Mouse (Mus musculus): ENCODE results near the gene Snapc5. TPM values are rescaled to one million over a fixed set of nuclear protein-coding genes. Genes with fewer than 3 reads are reported as not detected.
A peak's percentile ranks its signal among the peaks of the same experiment; 100 is the strongest.
"Not testable (repeated sequence)": the region's sequence is repeated elsewhere in the genome, so short reads cannot be mapped to it uniquely, and the experiment has no call there.

Snapc5 gene
- polyA plus RNA-seq, 1 experiment from 2014 or later, result 40.0 TPM

DNA sequence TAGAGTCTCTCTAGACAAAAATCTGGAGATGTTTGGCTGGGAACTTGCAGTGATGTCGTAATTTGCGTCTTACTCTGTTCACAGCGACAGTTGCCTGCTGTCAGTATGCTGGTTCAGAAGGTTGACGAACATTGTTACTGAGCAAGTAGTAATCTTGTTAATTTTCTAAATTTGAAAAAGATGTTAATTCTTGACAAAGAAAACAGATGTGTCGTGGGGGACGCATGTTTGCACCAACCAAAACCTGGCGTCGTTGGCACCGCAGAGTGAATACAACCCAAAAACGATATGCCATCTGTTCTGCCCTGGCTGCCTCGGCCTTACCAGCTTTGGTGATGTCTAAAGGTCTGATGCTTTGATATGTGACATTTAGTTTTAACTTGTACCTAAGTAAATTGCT is 3.7 kb upstream of the Snapc5 start:
- peak overlapping the region; percentile 94; the same call in 1 of the 2 replicates for H3K4me3 ChIP-seq
- peaks cover 56% of the 10 kb centered on the region for H3K36me3 ChIP-seq

DNA sequence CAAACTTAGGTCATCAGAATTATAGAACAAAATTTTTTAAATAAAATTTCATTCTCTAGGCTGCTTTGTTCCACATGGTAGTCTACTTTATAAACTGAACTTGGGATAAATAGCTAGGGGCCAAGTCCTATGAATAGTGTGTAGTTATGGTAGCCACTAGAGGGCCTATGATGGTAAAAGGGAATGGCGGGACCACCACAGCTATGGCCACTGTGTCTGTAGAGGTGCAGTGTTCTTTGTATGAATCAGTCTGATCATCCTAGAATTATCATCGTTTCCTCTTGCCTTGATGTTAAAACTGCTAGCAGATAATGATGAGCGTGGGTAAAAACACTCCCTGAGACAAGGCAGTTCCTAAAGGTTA is 482 bp upstream of the Snapc5 start:
- Histone ChIP-seq H3K36me3 (peaks cover 88% of the 10 kb centered on the region), H3K27ac (replicated peaks) (peak overlapping the region; percentile 83), H3K9me3 (replicated peaks) (no peaks in the 10 kb centered on the region), H3K4me1 (peaks cover 28% of the 10 kb centered on the region), H3K27me3 (ENCODE audit: low read depth, poor library complexity, severe bottlenecking) (no peaks in the 10 kb centered on the region), H3K4me3 (peak overlapping the region; percentile 72)
- WGBS, result 41% methylated on average over 3 of the region's 3 CpGs
- DNase-seq (ENCODE audit: low spot score), result no peak

More for the DNA sequence above, 3.7 kb upstream of the Snapc5 start:
- H3K27ac ChIP-seq (replicated peaks), result no peak overlapping the region
- no peaks in the 10 kb centered on the region for H3K27me3 ChIP-seq (ENCODE audit: low read depth, poor library complexity, severe bottlenecking)
- DNase-seq (ENCODE audit: low spot score), result no peak
- no peaks in the 10 kb centered on the region for H3K9me3 ChIP-seq (replicated peaks)
- peaks cover 42% of the 10 kb centered on the region for H3K4me1 ChIP-seq
- 89% methylated on average over 11 of the region's 11 CpGs for WGBS

DNA sequence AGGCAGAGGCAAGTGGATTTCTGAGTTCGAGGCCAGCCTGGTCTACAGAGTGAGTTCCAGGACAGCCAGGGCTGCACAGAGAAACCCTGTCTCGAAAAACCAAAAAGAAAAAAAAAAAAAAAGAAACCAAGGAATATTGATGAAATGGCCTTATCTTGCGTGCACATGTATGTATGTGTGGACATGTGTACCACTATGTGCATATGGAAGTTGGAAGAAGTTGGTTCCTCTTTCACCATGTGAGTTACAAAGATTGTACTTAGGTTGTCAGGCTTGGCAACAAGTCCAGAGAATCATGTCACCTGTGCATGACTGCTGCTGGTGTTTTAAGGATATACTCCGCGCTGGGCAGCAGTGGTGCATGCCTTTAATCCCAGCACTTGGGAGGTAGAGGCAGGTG is 4.2 kb downstream of the Snapc5 start:
- not testable (repeated sequence) for H3K27me3 ChIP-seq (ENCODE audit: low read depth, poor library complexity, severe bottlenecking); DNase-seq (ENCODE audit: low spot score); H3K9me3 ChIP-seq (replicated peaks); H3K27ac ChIP-seq (replicated peaks); H3K4me3 ChIP-seq
- WGBS, result 89% methylated on average over 5 of the region's 5 CpGs
- Histone ChIP-seq H3K4me1 (peaks cover 16% of the 10 kb centered on the region), H3K36me3 (peaks cover 94% of the 10 kb centered on the region)

DNA sequence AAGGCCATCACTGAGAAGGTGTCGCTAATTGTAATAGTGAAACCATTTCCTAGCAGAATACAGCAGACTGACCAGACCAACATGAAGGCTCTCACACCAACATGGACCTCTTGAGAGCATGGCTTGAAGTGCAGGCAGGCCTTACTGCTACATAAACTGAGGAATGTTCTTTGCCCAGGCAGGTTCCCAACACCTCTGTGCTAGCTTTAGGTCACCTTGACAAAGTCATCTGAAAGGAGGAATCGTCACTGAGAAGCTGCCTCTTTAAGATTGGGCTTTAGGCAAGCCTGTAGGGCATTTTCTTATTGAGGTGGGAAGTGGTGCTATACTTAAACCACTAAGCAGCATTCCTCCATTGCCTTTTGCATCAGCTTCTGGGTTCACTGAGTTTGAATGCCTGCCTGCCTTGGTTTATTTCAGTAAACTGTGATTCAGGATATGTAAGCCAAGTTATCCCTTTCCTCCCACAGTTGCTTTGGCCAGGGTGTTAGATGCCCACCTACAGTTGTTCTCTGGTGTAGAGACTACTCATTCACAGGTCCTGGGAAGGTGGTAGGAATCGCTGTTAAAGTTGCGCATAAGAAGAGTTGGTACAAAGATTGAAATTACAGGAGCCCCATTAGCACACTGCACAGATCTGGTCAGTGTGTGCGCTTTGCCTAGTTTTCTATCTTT is 5.2 kb downstream of the Snapc5 start:
- Histone ChIP-seq H3K4me1 (peaks cover 10% of the 10 kb centered on the region), H3K27ac (replicated peaks) (no peak overlapping the region), H3K36me3 (peaks cover 94% of the 10 kb centered on the region), H3K9me3 (replicated peaks) (no peaks in the 10 kb centered on the region), H3K27me3 (ENCODE audit: low read depth, poor library complexity, severe bottlenecking) (no peaks in the 10 kb centered on the region), H3K4me3 (no peak overlapping the region)
- no peak for DNase-seq (ENCODE audit: low spot score)
- 94% methylated on average over 5 of the region's 5 CpGs for WGBS

DNA sequence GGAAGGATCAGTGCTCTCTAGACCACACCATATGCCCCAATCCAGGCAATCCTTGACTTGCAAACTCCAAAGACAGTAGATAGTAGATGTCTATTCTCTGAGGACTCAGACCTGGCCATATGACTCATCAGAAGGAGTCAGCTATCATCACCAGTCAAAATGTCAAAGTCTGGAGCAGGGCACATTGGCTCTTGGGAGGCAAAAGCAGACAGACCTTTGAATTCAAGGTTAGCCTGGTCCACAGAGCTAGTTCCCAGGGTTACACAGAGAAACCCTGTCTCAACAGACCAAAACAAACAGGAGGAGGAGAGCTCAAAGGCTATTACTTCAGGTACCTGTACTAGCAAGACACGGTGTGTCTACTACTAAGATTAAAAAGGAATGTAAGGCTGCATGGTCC is 14.8 kb downstream of the Snapc5 start:
- no peak overlapping the region for H3K27ac ChIP-seq (replicated peaks)
- no peak for DNase-seq (ENCODE audit: low spot score)
- no peaks in the 10 kb centered on the region for H3K27me3 ChIP-seq (ENCODE audit: low read depth, poor library complexity, severe bottlenecking)
- H3K9me3 ChIP-seq (replicated peaks), result no peaks in the 10 kb centered on the region
- no peak overlapping the region for H3K4me3 ChIP-seq
- 95% methylated on average over 1 of the region's 1 CpGs for WGBS
- H3K4me1 ChIP-seq, result no peaks in the 10 kb centered on the region
- peaks cover 74% of the 10 kb centered on the region for H3K36me3 ChIP-seq

DNA sequence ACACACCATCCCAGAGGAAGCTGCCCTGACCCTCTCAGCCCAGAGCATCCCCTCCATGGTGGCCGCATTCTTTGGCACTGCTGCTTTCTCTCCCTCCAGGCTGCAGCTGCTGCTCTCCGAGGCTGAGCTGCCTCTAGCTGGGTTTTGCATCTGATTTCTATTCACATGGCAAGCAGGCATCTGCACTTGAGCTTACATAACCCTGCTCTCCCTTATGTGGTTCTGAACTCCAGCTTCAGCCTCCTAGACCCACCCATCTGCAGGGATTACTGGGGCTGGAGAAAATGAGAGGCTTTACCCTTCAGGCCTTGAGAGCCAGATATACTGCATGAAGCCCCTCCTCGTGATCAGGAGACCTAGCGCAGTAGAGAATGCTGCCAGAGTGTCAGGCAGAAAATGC is 16.5 kb downstream of the Snapc5 start:
- no peak for DNase-seq (ENCODE audit: low spot score)
- Histone ChIP-seq H3K27me3 (ENCODE audit: low read depth, poor library complexity, severe bottlenecking) (no peaks in the 10 kb centered on the region), H3K27ac (replicated peaks) (no peak overlapping the region), H3K36me3 (peaks cover 66% of the 10 kb centered on the region), H3K4me3 (no peak overlapping the region), H3K9me3 (replicated peaks) (no peaks in the 10 kb centered on the region), H3K4me1 (no peaks in the 10 kb centered on the region)
- 92% methylated on average over 4 of the region's 4 CpGs for WGBS

DNA sequence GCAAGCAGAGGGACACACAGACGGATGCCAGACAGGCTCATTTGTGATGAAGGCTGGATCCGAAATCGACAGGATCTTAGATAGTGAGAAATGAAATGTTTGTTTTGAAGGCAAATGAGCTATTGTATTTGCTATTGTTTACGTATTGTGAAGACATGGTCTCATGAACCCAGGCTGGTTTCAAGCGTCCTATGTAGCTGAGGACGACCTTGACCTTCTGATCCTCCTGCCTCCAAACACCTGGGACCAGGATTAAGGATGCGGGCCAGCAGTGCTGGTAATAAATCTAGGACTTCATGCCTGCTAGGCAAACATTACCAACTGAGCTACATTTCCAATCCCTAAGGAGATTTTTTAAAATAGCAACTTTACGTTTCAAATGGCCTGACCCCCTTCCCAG is 18.4 kb downstream of the Snapc5 start:
- 93% methylated on average over 8 of the region's 8 CpGs for WGBS
- Histone ChIP-seq H3K9me3 (replicated peaks) (no peaks in the 10 kb centered on the region), H3K27me3 (ENCODE audit: low read depth, poor library complexity, severe bottlenecking) (no peaks in the 10 kb centered on the region), H3K4me1 (no peaks in the 10 kb centered on the region), H3K27ac (replicated peaks) (no peak overlapping the region), H3K36me3 (peaks cover 66% of the 10 kb centered on the region), H3K4me3 (no peak overlapping the region)
- DNase-seq (ENCODE audit: low spot score), result no peak

DNA sequence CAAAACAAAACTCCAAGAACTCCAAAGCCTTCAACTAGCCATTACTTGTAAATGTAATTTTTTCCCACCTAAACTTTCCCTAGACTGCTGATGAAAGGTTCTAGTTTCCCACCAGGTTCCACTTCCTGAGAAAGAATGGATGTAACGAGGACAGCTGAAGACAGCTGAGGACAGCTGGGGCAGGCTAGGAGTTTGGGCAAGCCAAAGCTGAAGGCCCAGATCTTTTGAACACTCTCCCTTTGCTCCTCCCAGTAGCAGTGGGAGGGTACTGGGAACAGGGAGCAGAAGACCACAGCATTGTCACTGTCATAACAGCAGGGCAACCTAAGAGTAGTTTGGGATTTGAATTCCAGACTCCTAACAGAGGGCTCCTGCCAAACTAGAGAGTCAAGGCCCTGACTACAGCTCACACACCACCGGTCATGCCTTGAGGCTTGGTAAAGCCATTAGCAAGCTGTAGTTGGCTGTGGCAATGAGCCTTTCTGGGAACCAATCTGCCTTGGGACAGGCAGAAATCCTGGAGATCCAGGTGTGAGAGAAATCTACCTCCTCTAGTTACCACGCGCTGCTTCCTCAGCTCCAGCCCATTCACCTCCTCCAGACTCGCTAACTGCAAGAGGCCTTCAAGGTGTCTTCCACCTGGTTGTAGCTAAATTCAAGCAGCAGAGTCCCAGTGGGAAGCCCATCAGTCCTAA is 19.1 kb downstream of the Snapc5 start:
- H3K4me1 ChIP-seq, result no peaks in the 10 kb centered on the region
- WGBS, result 90% methylated on average over 5 of the region's 5 CpGs
- H3K36me3 ChIP-seq, result peaks cover 66% of the 10 kb centered on the region

DNA sequence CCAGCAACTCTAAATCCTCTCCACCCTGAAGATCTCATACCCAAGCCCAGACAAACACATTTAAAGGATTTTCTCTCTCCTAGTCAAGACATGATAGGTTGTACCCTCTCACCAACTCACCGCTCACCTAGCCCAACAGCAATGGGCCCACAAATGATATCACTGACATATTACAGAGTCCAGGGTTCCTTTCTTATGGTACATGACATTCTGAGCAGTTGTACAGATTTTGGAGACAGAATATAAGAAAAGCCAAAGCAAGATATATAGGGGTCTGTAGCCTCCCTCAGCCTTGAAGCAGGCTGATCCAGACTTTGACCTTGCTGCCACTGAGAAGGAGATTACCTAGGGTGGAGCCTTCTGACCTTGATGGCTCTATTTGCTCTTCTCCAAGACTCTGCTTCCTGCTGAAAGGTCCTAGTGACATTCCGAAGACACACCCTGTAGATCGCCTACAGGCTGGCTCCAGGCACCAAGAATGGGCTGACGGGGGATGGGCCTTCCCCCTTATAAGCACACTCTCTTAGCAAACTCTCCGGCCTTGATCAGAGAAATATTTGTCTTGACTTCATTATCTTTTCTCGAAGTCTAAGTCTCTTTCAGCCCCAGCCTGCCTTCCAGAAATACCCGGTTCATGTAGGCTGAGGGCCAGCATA is 19.8 kb downstream of the Snapc5 start:
- not testable (repeated sequence) for H3K27ac ChIP-seq (replicated peaks)
- peaks cover 66% of the 10 kb centered on the region for H3K36me3 ChIP-seq

More for the DNA sequence above, 19.1 kb downstream of the Snapc5 start:
- Histone ChIP-seq H3K27ac (replicated peaks) (no peak overlapping the region), H3K27me3 (ENCODE audit: low read depth, poor library complexity, severe bottlenecking) (no peaks in the 10 kb centered on the region), H3K4me3 (no peak overlapping the region), H3K9me3 (replicated peaks) (no peaks in the 10 kb centered on the region)
- no peak for DNase-seq (ENCODE audit: low spot score)

DNA sequence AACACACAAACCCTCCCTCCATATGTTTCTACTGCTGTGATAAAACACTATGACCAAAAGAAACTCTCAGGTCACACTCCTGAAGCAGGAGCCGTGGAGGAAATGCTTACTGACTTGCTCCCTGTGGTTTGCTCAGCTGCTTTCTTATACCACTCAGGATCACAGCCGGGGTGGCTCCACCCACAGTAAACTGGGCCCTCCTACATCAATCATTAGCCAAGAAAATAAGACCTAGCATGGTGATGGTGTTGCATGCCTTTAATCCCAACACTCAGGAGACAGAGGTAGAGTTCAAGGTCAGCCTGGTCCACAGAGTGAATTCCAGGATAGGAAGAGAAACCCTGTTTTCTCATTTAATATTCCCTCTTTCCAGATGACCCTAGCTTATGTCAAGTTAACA is 20.8 kb downstream of the Snapc5 start:
- Histone ChIP-seq H3K27me3 (ENCODE audit: low read depth, poor library complexity, severe bottlenecking) (no peaks in the 10 kb centered on the region), H3K4me1 (no peaks in the 10 kb centered on the region), H3K27ac (replicated peaks) (no peak overlapping the region), H3K36me3 (peaks cover 70% of the 10 kb centered on the region), H3K4me3 (no peak overlapping the region), H3K9me3 (replicated peaks) (no peaks in the 10 kb centered on the region)
- DNase-seq (ENCODE audit: low spot score), result no peak
- whole genome bisulfite sequencing, result 83% methylated on average over 2 of the region's 2 CpGs

More for the DNA sequence above, 19.8 kb downstream of the Snapc5 start:
- not testable (repeated sequence) for H3K4me1 ChIP-seq; H3K27me3 ChIP-seq (ENCODE audit: low read depth, poor library complexity, severe bottlenecking); DNase-seq (ENCODE audit: low spot score); H3K4me3 ChIP-seq; H3K9me3 ChIP-seq (replicated peaks)
- 89% methylated on average over 7 of the region's 7 CpGs for WGBS

DNA sequence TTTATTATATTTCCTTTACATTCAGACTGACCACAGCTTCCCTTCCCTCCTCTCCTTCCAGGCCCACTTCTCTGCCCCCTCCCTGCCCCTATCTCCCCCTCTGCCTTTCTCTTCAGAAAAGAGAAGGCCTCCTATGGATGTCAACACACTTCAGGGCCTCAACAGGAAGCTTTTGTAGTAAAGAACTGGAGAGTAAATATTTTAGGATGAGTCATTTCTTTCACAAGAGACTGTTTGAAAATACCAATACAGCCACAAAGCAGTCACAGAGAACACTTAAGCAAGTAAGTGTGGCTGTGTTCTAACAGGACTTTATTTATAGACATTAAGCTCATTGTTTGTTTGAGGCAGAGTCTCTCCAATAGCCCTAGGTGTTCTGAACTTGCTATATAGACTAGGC is 23.3 kb downstream of the Snapc5 start:
- DNase-seq (ENCODE audit: low spot score), result no peak
- H3K27ac ChIP-seq (replicated peaks), result no peak overlapping the region
- no peaks in the 10 kb centered on the region for H3K9me3 ChIP-seq (replicated peaks)
- no peaks in the 10 kb centered on the region for H3K4me1 ChIP-seq
- H3K4me3 ChIP-seq, result no peak overlapping the region
- H3K27me3 ChIP-seq (ENCODE audit: low read depth, poor library complexity, severe bottlenecking), result no peaks in the 10 kb centered on the region
- peaks cover 79% of the 10 kb centered on the region for H3K36me3 ChIP-seq

DNA sequence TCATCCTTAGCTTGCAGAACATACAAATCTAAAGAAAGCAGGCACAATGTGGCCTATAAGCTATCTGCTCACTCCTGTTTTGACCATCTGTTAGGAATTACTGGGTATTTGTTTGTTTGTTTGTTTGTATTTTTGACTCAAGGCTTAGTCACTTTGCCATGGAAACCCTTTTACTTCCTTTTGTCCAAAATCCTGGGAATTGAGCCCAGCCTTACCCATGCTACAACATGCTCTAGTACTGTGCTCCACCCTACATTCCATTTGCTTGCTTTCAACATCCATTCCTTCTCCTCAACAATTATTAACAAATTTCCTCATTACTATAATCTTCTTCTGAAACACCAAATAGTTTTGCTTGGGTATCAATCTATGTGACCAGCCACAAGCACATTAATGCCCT is 23.8 kb downstream of the Snapc5 start:
- Histone ChIP-seq H3K36me3 (peaks cover 79% of the 10 kb centered on the region), H3K4me1 (no peaks in the 10 kb centered on the region), H3K27me3 (ENCODE audit: low read depth, poor library complexity, severe bottlenecking) (no peaks in the 10 kb centered on the region), H3K4me3 (no peak overlapping the region), H3K9me3 (replicated peaks) (no peaks in the 10 kb centered on the region), H3K27ac (replicated peaks) (no peak overlapping the region)
- no peak for DNase-seq (ENCODE audit: low spot score)

DNA sequence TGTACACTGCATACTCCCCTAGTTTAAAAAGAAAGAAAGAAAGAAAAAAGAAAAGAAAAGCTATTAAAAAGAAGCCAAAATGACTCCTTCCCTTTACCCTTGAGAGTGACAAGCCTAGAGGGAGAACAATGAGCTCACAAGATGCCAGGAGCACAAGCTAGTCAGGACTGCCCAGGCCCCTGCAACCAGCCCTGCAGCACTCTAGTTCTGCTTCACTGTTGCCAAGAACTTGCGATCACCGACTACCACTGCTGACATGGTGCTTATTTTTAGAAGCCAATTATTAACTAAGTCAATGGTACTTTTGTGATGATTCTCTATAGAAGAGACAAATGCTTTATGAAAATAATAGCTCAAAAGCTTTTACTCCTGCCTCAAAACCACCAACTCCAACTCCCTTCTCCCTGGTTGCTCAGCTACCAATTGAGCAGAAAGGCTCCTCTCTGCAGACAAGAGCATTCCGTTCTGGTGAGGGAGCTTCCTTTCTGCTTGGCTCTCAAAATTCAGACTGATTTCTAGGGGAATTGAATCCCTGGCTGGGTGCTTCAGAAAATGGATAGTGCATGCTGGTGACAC is 28.5 kb downstream of the Snapc5 start:
- Histone ChIP-seq H3K4me1 (no peaks in the 10 kb centered on the region), H3K9me3 (replicated peaks) (no peaks in the 10 kb centered on the region), H3K27me3 (ENCODE audit: low read depth, poor library complexity, severe bottlenecking) (no peaks in the 10 kb centered on the region), H3K4me3 (no peak overlapping the region), H3K27ac (replicated peaks) (no peak overlapping the region), H3K36me3 (peaks cover 91% of the 10 kb centered on the region)
- DNase-seq (ENCODE audit: low spot score), result no peak
- WGBS, result 91% methylated on average over 3 of the region's 3 CpGs
